Mouse (Mus musculus): ENCODE measurements at regions not wholly inside any gene's neighbourhood (a gene's known extent, or its start where the extent isn't known, plus 50 kb on each side); places are given as distances from the start of the nearest gene placed in this dataset.

GRCm38 (mm10) chr1:184480571-184481220, 251.7 kb downstream of the Hlx start:
- no peak for DNase-seq (ENCODE audit: extremely low spot score, low read depth, low spot score)

GRCm38 (mm10) chr1:184478006-184478405, 254.4 kb downstream of the Hlx start:
- no peak for DNase-seq (ENCODE audit: extremely low spot score, low read depth, low spot score)

GRCm38 (mm10) chr1:184462481-184463124, 269.8 kb downstream of the Hlx start:
- DNase-seq (ENCODE audit: extremely low spot score, low read depth, low spot score): no peak

- no peak for DNase-seq (ENCODE audit: extremely low spot score, low read depth, low spot score)
Measured at GRCm38 (mm10) chr1:184461411-184461810, 271.0 kb downstream of the Hlx start.

GRCm38 (mm10) chr1:184456727-184457126, 275.7 kb downstream of the Hlx start:
- no peak for DNase-seq (ENCODE audit: extremely low spot score, low read depth, low spot score)

- DNase-seq (ENCODE audit: extremely low spot score, low read depth, low spot score): peak; percentile 31
Measured at GRCm38 (mm10) chr1:184454381-184454780, 278.0 kb downstream of the Hlx start.

GRCm38 (mm10) chr1:184453673-184454072, 278.7 kb downstream of the Hlx start:
- DNase-seq (ENCODE audit: extremely low spot score, low read depth, low spot score): no peak

GRCm38 (mm10) chr1:184453061-184453460, 279.4 kb downstream of the Hlx start:
- DNase-seq (ENCODE audit: extremely low spot score, low read depth, low spot score): no peak

- no peak for DNase-seq (ENCODE audit: extremely low spot score, low read depth, low spot score)
Measured at GRCm38 (mm10) chr1:184451686-184452085, 280.7 kb downstream of the Hlx start.

- no peak for DNase-seq (ENCODE audit: extremely low spot score, low read depth, low spot score)
Measured at GRCm38 (mm10) chr1:184449007-184449406, 283.4 kb downstream of the Hlx start.

- no peak for DNase-seq (ENCODE audit: extremely low spot score, low read depth, low spot score)
Measured at GRCm38 (mm10) chr1:184447911-184448310, 284.5 kb downstream of the Hlx start.

GRCm38 (mm10) chr1:184447161-184447667, 285.2 kb downstream of the Hlx start:
- DNase-seq (ENCODE audit: extremely low spot score, low read depth, low spot score): no peak

GRCm38 (mm10) chr1:184444189-184444588, 288.2 kb downstream of the Hlx start:
- DNase-seq (ENCODE audit: extremely low spot score, low read depth, low spot score): no peak

GRCm38 (mm10) chr1:184442701-184443100, 289.7 kb downstream of the Hlx start:
- DNase-seq (ENCODE audit: extremely low spot score, low read depth, low spot score): no peak

- peak; percentile 46 for DNase-seq (ENCODE audit: extremely low spot score, low read depth, low spot score)
Measured at GRCm38 (mm10) chr1:184441005-184441557, 291.3 kb downstream of the Hlx start.

GRCm38 (mm10) chr1:184439506-184439905, 292.9 kb downstream of the Hlx start:
- no peak for DNase-seq (ENCODE audit: extremely low spot score, low read depth, low spot score)

- DNase-seq (ENCODE audit: extremely low spot score, low read depth, low spot score): no peak
Measured at GRCm38 (mm10) chr1:184436387-184436786, 296.0 kb downstream of the Hlx start.

- DNase-seq (ENCODE audit: extremely low spot score, low read depth, low spot score): no peak
Measured at GRCm38 (mm10) chr1:184428612-184429011, 303.8 kb downstream of the Hlx start.

- DNase-seq (ENCODE audit: extremely low spot score, low read depth, low spot score): no peak
Measured at GRCm38 (mm10) chr1:184428035-184428434, 304.4 kb downstream of the Hlx start.

GRCm38 (mm10) chr1:184425694-184426093, 306.7 kb downstream of the Hlx start:
- no peak for DNase-seq (ENCODE audit: extremely low spot score, low read depth, low spot score)

- DNase-seq (ENCODE audit: extremely low spot score, low read depth, low spot score): no peak
Measured at GRCm38 (mm10) chr1:184424035-184424434, 308.4 kb downstream of the Hlx start.

GRCm38 (mm10) chr1:184412596-184412995, 319.8 kb downstream of the Hlx start:
- DNase-seq (ENCODE audit: extremely low spot score, low read depth, low spot score): peak; percentile 8
